30 mouse cellular contexts compared by ENCODE assay signal in the genomic region with DNA sequence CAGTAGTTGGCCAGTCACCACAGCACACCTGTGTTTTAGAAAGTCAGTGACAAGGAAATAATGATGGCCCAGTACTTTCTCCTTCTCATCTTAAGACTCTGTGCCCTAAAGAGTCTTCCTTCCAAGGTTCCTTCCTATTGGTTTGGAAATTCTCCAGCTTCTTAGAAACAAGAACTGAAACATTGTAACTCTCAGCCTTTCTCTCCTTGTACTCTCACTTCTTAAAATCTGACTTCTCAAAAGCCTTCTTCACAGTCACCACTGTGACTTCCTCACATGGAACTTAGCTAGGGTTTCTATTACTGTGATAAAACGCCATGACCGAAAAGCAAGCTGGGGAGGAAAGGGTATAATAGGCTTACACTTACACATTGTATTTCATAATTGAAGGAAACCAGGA.
DNase-seq lines count a peak whose midpoint lies in the region; ATAC-seq and TF ChIP-seq lines count a peak whose summit lies in the region.
"Had no signal": no experiment of that assay in that cellular context is flagged by ENCODE, and none has a peak within 500 bp of the region (broad histone marks: within the 10 kb centered on the region; RNA-seq: fewer than 3 reads in every experiment).

No protein-coding gene starts in this region.

- no peaks in the 10 kb centered on the region for H3K36me3 ChIP-seq in liver, adult 2 months (ENCODE audit: control insufficient read depth, insufficient read depth, low read length)
- H3K36me3 ChIP-seq in liver, postnatal 0 days (replicated peaks; ENCODE audit: insufficient read depth, low read length) = no peaks in the 10 kb centered on the region; the same call in 1 of the 2 replicates
- H3K36me3 ChIP-seq in CH12.LX (replicated peaks in 1 of 2; ENCODE audit: control insufficient read depth in 1 of 2, insufficient read depth in 1 of 2, low read length in 1 of 2) = peaks cover 0 to 8% of the 10 kb centered on the region in 2 experiments
- no peaks in the 10 kb centered on the region for H3K36me3 ChIP-seq in splenic B cell, adult 2 months (ENCODE audit: control insufficient read depth, insufficient read depth, low read length, poor library complexity, severe bottlenecking)
- H3K36me3 ChIP-seq in hindbrain, embryonic 13.5 days = no peaks in the 10 kb centered on the region
- H3K36me3 ChIP-seq: hindbrain, embryonic 15.5 days; kidney, embryonic 15.5 days; liver, embryonic 15.5 days; lung, embryonic 15.5 days; neural tube, embryonic 13.5 days; stomach, embryonic 15.5 days had no signal

- H3K4me3 ChIP-seq in liver, adult 2 months (ENCODE audit: insufficient read depth, low read depth, low read length) = no peak overlapping the region
- H3K4me3 ChIP-seq in liver, postnatal 0 days (ENCODE audit: low read depth, low read length) = no peak overlapping the region
- no peak overlapping the region for H3K4me3 ChIP-seq in CH12.LX (replicated peaks in 1 of 3; ENCODE audit: low read depth in 2 of 3, low read length in 2 of 3, poor library complexity in 1 of 3)
- H3K4me3 ChIP-seq in hindbrain, embryonic 13.5 days = no peak overlapping the region
- H3K4me3 ChIP-seq: erythroblast, embryonic 14.5 days; hindbrain, embryonic 15.5 days; kidney, embryonic 15.5 days; liver, embryonic 15.5 days; lung, embryonic 15.5 days; myocyte; neural tube, embryonic 13.5 days; stomach, embryonic 15.5 days had no signal

- TF ChIP-seq CTCF in liver, adult 2 months (IDR thresholded peaks at IDR 0.05; ENCODE audit: low read depth, low read length) = no peak
- TF ChIP-seq CTCF in liver, postnatal 0 days (IDR thresholded peaks at IDR 0.05; ENCODE audit: low read depth) = no peak
- no peak for TF ChIP-seq CTCF in CH12.LX (conservative IDR thresholded peaks at IDR 0.05 in 1 of 2, IDR thresholded peaks at IDR 0.05 in 1 of 2; ENCODE audit: low read depth in 2 of 2, low read length in 2 of 2)

- H3K4me2 ChIP-seq in liver, postnatal 0 days (ENCODE audit: low read depth, low read length) = no peak overlapping the region
- no peak overlapping the region for H3K4me2 ChIP-seq in CH12.LX (ENCODE audit: insufficient read depth, low read depth, poor library complexity, severe bottlenecking)
- no peak overlapping the region for H3K4me2 ChIP-seq in hindbrain, embryonic 13.5 days
- H3K4me2 ChIP-seq: heart, embryonic 11.5 days; hindbrain, embryonic 15.5 days; kidney, embryonic 15.5 days; liver, embryonic 15.5 days; lung, embryonic 15.5 days; midbrain, embryonic 11.5 days; neural tube, embryonic 13.5 days; stomach, embryonic 15.5 days had no signal

- 92% methylated on average over 2 of the region's 2 CpGs for WGBS in liver, adult 2 months
- WGBS in liver, postnatal 0 days (ENCODE audit: insufficient replicate concordance) = 83% methylated on average over 2 of the region's 2 CpGs
- 95% methylated on average over 2 of the region's 2 CpGs for WGBS in hindbrain, embryonic 13.5 days

- no peak for TF ChIP-seq POLR2A in liver, adult 2 months (IDR thresholded peaks at IDR 0.05; ENCODE audit: extremely low read depth, insufficient read depth, low read length)
- TF ChIP-seq POLR2A in CH12.LX (IDR thresholded peaks at IDR 0.05; ENCODE audit: low read depth, low read length) = no peak

- no peak for TF ChIP-seq RAD21 in CH12.LX (IDR thresholded peaks at IDR 0.05; ENCODE audit: low read depth, low read length)

- in situ Hi-C loops in CH12.LX (cut with MboI; ENCODE audit: low pct_ligation_motif_present, low pct_unique_long_range_greater_than_20kb, low sequenced_read_pairs) = no loop called here

- H3K4me1 ChIP-seq in liver, adult 2 months (ENCODE audit: control insufficient read depth, insufficient read depth, low read length) = peaks cover 11% of the 10 kb centered on the region
- H3K4me1 ChIP-seq in liver, postnatal 0 days (ENCODE audit: insufficient read depth) = no peaks in the 10 kb centered on the region
- peaks cover 16 to 60% of the 10 kb centered on the region in 2 experiments; a peak in 3 of 4 replicates for H3K4me1 ChIP-seq in CH12.LX (ENCODE audit: control insufficient read depth in 1 of 2, insufficient read depth in 2 of 2)
- peaks cover 11% of the 10 kb centered on the region; the same call in 1 of the 2 replicates for H3K4me1 ChIP-seq in hindbrain, embryonic 13.5 days (replicated peaks)
- H3K4me1 ChIP-seq: hindbrain, embryonic 15.5 days; liver, embryonic 15.5 days; lung, embryonic 15.5 days; stomach, embryonic 15.5 days had no signal

- no peaks in the 10 kb centered on the region for H3K27me3 ChIP-seq in liver, adult 2 months (ENCODE audit: control insufficient read depth, insufficient read depth, low read length)
- H3K27me3 ChIP-seq in liver, postnatal 0 days (ENCODE audit: insufficient read depth, low read length) = no peaks in the 10 kb centered on the region
- H3K27me3 ChIP-seq in CH12.LX (replicated peaks) = no peaks in the 10 kb centered on the region
- no peaks in the 10 kb centered on the region for H3K27me3 ChIP-seq in splenic B cell, adult 2 months (ENCODE audit: control insufficient read depth, insufficient read depth, low read length, poor library complexity, severe bottlenecking)
- H3K27me3 ChIP-seq in hindbrain, embryonic 13.5 days = no peaks in the 10 kb centered on the region
- H3K27me3 ChIP-seq: hindbrain, embryonic 15.5 days; kidney, embryonic 15.5 days; liver, embryonic 15.5 days; lung, embryonic 15.5 days; neural tube, embryonic 13.5 days; stomach, embryonic 15.5 days had no signal

- no peaks in the 10 kb centered on the region for H3K9me3 ChIP-seq in liver, postnatal 0 days (ENCODE audit: low read length)
- peaks cover 3% of the 10 kb centered on the region for H3K9me3 ChIP-seq in CH12.LX (replicated peaks; ENCODE audit: low read length)
- no peaks in the 10 kb centered on the region for H3K9me3 ChIP-seq in hindbrain, embryonic 13.5 days
- H3K9me3 ChIP-seq: hindbrain, embryonic 15.5 days; kidney, embryonic 15.5 days; liver, embryonic 15.5 days; lung, embryonic 15.5 days; neural tube, embryonic 13.5 days; stomach, embryonic 15.5 days had no signal

- peak; percentile 33 for DNase-seq in liver, adult 2 months (ENCODE audit: extremely low read depth, low read depth, low spot score)
- DNase-seq in liver, postnatal 0 days = no peak
- peak; percentile 58 for DNase-seq in CH12.LX (ENCODE audit: extremely low read depth)
- peak; percentile 51 for DNase-seq in splenic B cell, adult 2 months (ENCODE audit: low read depth, low spot score)
- DNase-seq in natural killer cell, adult 2 months (ENCODE audit: low spot score in 2 of 2) = no peak
- DNase-seq: cerebellum, adult 11-12 months; cerebellum, adult 9-11 months; heart, postnatal 4 days; kidney, adult 18-20 months; kidney, postnatal 25 days; liver; lung, postnatal 36 days; right cerebral cortex, postnatal 4 days; thymus, adult 18-20 months; thymus, postnatal 25 days had no signal

- H3K79me2 ChIP-seq in liver, adult 2 months (ENCODE audit: control insufficient read depth, insufficient read depth, low read length) = peaks cover 20% of the 10 kb centered on the region; the same call in 1 of the 2 replicates
- H3K79me2 ChIP-seq in CH12.LX (replicated peaks; ENCODE audit: control insufficient read depth, extremely low read depth, insufficient read depth, poor library complexity, severe bottlenecking) = no peaks in the 10 kb centered on the region

- no peak for TF ChIP-seq EP300 in liver, postnatal 0 days (IDR thresholded peaks at IDR 0.05; ENCODE audit: low read depth)
- peak; percentile 95 for TF ChIP-seq EP300 in CH12.LX (IDR thresholded peaks at IDR 0.05; ENCODE audit: low read length)

- dilution Hi-C loops in CH12.LX (cut with MboI; ENCODE audit: extremely low pct_ligation_motif_present, extremely low pct_unique_long_range_greater_than_20kb, low sequenced_read_pairs) = no loop called here

- H3K27ac ChIP-seq in liver, adult 2 months (replicated peaks; ENCODE audit: insufficient read depth, low read depth, low read length) = no peak overlapping the region
- H3K27ac ChIP-seq in liver, postnatal 0 days (ENCODE audit: low read depth) = no peak overlapping the region
- no peak overlapping the region for H3K27ac ChIP-seq in CH12.LX (ENCODE audit: insufficient read depth, low read depth)
- H3K27ac ChIP-seq in hindbrain, embryonic 13.5 days = no peak overlapping the region
- H3K27ac ChIP-seq: hindbrain, embryonic 15.5 days; kidney, embryonic 15.5 days; liver, embryonic 15.5 days; lung, embryonic 15.5 days; neural tube, embryonic 13.5 days; stomach, embryonic 15.5 days had no signal

- no peak for ATAC-seq in liver, postnatal 0 days
- ATAC-seq in granulocyte monocyte progenitor cell, adult 5-6 weeks (replicated peaks; ENCODE audit: poor library complexity, severe bottlenecking) = peak; percentile 92
- no peak for ATAC-seq in hindbrain, embryonic 13.5 days (ENCODE audit: low FRiP score)
- ATAC-seq: CD4-positive, CD25-positive, alpha-beta regulatory T cell, adult 4 months; forebrain, embryonic 16.5 days; midbrain, embryonic 16.5 days had no signal

- no peak overlapping the region for H3K9ac ChIP-seq in liver, adult 2 months (ENCODE audit: low read depth, low read length)
- no peak overlapping the region for H3K9ac ChIP-seq in liver, postnatal 0 days (replicated peaks)
- H3K9ac ChIP-seq in CH12.LX (ENCODE audit: insufficient read depth, low read depth) = no peak overlapping the region
- H3K9ac ChIP-seq in hindbrain, embryonic 13.5 days = no peak overlapping the region
- H3K9ac ChIP-seq: hindbrain, embryonic 15.5 days; kidney, embryonic 15.5 days; liver, embryonic 15.5 days; lung, embryonic 15.5 days; neural tube, embryonic 13.5 days; stomach, embryonic 15.5 days had no signal

TF ChIP-seq in CH12.LX, 34 proteins besides CTCF, POLR2A, EP300 and RAD21:
- TF ChIP-seq MYC (IDR thresholded peaks at IDR 0.05; ENCODE audit: low read depth, low read length) (no peak), BHLHE40 (IDR thresholded peaks at IDR 0.05; ENCODE audit: low read depth, low read length) (peak; percentile 67), TBP (conservative IDR thresholded peaks at IDR 0.05; ENCODE audit: low read depth, low read length) (no peak), ELF1 (IDR thresholded peaks at IDR 0.05; ENCODE audit: low read depth, low read length) (no peak; the same call in 1 of the 2 replicates), RCOR1 (conservative IDR thresholded peaks at IDR 0.05; ENCODE audit: low read depth, low read length) (peak; percentile 69; the same call in 1 of the 2 replicates), TCF12 (IDR thresholded peaks at IDR 0.05; ENCODE audit: low read depth, low read length) (peak; percentile 53; the same call in 1 of the 2 replicates), JUND (conservative IDR thresholded peaks at IDR 0.05; ENCODE audit: low read depth, low read length) (peak; percentile 55; the same call in 1 of the 2 replicates), MEF2A (IDR thresholded peaks at IDR 0.05; ENCODE audit: borderline replicate concordance, low read depth, low read length) (0 out of 2 replicates have a peak, but pooled peaks have one; percentile 43), IRF4 (IDR thresholded peaks at IDR 0.05; ENCODE audit: low read depth, low read length) (peak; percentile 89)

Comparison
In these comparisons a context has a peak if more than half of its experiments do, and no peak if none do; other contexts are left out.
1. DNase-seq: peak in liver, adult 2 months (single experiment), CH12.LX (single experiment) and splenic B cell, adult 2 months (single experiment); none in liver, postnatal 0 days (single experiment) and natural killer cell, adult 2 months (0 of 2).